Mouse (Mus musculus) olfactory bulb, adult 2 months (tissue): ENCODE data around the gene Cxcl10. TPM values are rescaled to one million over a fixed set of nuclear protein-coding genes. Genes with fewer than 3 reads are reported as not detected.

Source experiments
- H3K27ac ChIP-seq: fragments of 200-500 bp; 2 replicates; pipeline ENCODE4 v1.5.1; 2012; ENCODE audit warnings: low read depth, low read length; ENCODE audit not compliant: insufficient read depth
- H3K4me1 ChIP-seq: fragments of 200-500 bp; 2 replicates; pipeline ENCODE4 v1.6.1; 2012; ENCODE audit warnings: low read length; ENCODE audit not compliant: control insufficient read depth, insufficient read depth
- H3K4me3 ChIP-seq: fragments of 200-500 bp; 2 replicates; pipeline ENCODE4 v1.5.1; 2012; ENCODE audit warnings: mild to moderate bottlenecking, low read depth, low read length, moderate library complexity; ENCODE audit not compliant: insufficient read depth
- CTCF ChIP-seq: fragments of 200-500 bp; IDR thresholded peaks from 2 replicates; pipeline ENCODE4 v1.5.1; 2012; ENCODE audit warnings: low read depth, mild to moderate bottlenecking, low read length, moderate library complexity; ENCODE audit not compliant: insufficient read depth
- POLR2A ChIP-seq: fragments of 200-500 bp; IDR thresholded peaks from 2 replicates; pipeline ENCODE4 v1.6.1; 2012; ENCODE audit warnings: mild to moderate bottlenecking, low read depth, low read length, moderate library complexity; ENCODE audit not compliant: insufficient read depth
- WGBS: fragments of 180-500 bp; shearing (Covaris S2); methylation state at CpG from one replicate; pipeline ENCODE4 v1.1.7; 2018; 5-methylcytosine and 5-hydroxymethylcytosine counted together
- polyA plus RNA-seq: library from polyadenylated mRNA; stranded (reverse); fragments of >200 nt; gene quantifications from 2 replicates; pipeline ENCODE4 v1.2.4, GENCODE M21; 2012; ENCODE audit warnings: low replicate concordance; ENCODE audit not compliant: missing spikeins, insufficient read depth, insufficient read length

The Cxcl10 gene
- polyA plus RNA-seq, 1 experiment: not detected

DNA sequence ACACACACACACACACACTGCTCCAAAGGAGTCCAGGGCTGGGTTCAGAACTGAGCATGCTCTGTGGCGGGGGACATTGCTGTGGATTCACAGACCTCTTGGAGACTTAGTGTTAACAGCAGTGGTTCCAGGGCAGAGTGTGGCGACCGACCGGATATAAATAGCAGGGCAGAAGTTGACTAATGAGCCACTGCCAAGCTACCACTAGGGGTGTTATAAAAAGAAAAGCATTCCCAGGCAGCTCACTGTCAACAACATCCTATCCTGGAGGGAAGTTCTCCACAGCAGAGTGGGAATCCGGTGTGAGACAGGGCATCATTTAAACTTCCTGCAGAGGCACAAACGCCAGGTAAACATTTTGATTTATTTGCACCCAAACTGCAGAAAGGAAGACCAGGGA is 38.0 kb upstream of the Cxcl10 start:
- peaks cover 3% of the 10 kb centered on the region; the same call in 1 of the 2 replicates for H3K4me1 ChIP-seq
- WGBS: 30% methylated on average over 6 of the region's 6 CpGs
- H3K4me3 ChIP-seq: no peak overlapping the region
- no peak overlapping the region for H3K27ac ChIP-seq
- TF ChIP-seq CTCF (no peak), POLR2A (no peak)

DNA sequence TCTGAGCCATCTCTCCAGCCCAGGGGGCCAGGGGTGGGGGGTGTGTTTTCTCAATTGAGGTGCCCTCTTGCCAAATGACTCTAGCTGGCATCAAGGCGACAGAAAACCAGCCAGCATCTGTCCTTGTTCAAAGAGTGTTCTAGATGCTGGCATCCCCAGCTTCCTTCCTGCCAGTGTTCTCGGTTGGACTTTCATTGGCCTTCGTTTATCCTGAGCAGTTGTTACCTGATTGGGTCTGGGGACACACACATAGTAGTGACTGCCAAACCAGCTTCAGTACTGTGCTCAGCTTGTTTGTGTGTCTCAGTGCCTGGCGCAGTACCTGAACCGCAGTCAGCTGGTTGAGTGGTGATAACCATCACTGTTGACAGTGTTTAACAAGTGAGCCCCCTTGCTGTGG is 37.4 kb upstream of the Cxcl10 start:
- WGBS: 76% methylated on average over 5 of the region's 5 CpGs
- Histone ChIP-seq H3K4me3 (no peak overlapping the region), H3K27ac (no peak overlapping the region), H3K4me1 (peaks cover 3% of the 10 kb centered on the region; the same call in 1 of the 2 replicates)
- TF ChIP-seq POLR2A (no peak), CTCF (no peak)

DNA sequence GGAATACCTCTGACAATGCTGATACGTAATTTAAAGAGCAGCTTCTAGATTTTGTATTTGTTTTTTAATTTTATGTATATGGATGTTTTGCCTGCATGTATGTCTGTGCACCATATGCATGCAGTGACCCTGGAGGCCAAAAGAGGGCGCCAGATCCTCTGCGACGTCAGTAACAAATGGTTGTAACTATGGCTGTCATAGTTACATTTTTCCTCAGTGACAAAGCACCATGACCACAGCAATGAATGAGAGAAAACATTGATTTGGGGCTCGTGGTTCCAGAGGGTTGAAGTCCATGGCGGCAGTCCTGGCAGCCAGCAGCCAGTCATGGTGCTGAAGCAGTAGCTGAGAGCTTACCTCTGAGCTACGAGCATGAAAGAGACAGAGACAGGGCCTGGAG is 36.2 kb upstream of the Cxcl10 start:
- Histone ChIP-seq H3K27ac (no peak overlapping the region), H3K4me1 (peaks cover 3% of the 10 kb centered on the region; the same call in 1 of the 2 replicates), H3K4me3 (no peak overlapping the region)
- TF ChIP-seq POLR2A: no peak
- TF ChIP-seq CTCF: no peak
- 55% methylated on average over 7 of the region's 7 CpGs for WGBS

DNA sequence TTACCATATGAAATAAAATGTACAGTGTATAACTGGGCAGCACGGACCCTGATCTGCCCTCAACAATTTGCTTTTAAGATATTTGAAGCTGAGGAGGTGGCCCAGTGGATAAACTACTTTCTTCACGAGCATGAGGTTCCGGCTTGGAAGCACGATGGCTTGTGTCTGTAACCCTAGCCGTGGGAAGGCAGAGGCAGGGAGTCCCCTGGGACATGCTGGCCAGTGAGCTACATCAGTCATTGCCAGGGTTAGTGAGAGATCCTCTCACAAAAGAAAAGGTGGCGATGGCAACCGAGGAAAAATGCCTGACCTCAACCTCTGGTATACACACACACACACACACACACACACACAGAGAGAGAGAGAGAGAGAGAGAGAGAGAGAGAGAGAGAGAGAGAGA is 35.1 kb upstream of the Cxcl10 start:
- no peak overlapping the region for H3K4me3 ChIP-seq
- H3K27ac ChIP-seq: no peak overlapping the region
- peaks cover 3% of the 10 kb centered on the region; the same call in 1 of the 2 replicates for H3K4me1 ChIP-seq
- WGBS: 71% methylated on average over 7 of the region's 7 CpGs
- TF ChIP-seq CTCF: no peak
- no peak for TF ChIP-seq POLR2A

DNA sequence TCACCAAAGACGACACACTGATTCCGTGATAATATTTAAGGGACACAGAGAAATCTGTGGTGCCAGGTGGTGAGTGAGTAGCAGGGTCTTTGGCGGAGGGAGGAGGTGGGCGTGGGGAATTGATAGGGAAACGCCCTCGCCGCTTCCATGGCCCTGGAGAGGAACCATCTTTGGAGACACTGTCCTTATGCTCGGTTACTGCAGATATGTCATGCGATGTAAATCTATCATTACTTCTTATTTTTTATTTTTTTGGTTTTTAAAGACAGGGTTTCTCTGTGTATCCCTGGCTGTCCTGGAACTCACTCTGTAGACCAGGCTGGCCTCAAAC is 33.6 kb upstream of the Cxcl10 start:
- peaks cover 3% of the 10 kb centered on the region; the same call in 1 of the 2 replicates for H3K4me1 ChIP-seq
- WGBS: 59% methylated on average over 9 of the region's 9 CpGs
- H3K27ac ChIP-seq: no peak overlapping the region

DNA sequence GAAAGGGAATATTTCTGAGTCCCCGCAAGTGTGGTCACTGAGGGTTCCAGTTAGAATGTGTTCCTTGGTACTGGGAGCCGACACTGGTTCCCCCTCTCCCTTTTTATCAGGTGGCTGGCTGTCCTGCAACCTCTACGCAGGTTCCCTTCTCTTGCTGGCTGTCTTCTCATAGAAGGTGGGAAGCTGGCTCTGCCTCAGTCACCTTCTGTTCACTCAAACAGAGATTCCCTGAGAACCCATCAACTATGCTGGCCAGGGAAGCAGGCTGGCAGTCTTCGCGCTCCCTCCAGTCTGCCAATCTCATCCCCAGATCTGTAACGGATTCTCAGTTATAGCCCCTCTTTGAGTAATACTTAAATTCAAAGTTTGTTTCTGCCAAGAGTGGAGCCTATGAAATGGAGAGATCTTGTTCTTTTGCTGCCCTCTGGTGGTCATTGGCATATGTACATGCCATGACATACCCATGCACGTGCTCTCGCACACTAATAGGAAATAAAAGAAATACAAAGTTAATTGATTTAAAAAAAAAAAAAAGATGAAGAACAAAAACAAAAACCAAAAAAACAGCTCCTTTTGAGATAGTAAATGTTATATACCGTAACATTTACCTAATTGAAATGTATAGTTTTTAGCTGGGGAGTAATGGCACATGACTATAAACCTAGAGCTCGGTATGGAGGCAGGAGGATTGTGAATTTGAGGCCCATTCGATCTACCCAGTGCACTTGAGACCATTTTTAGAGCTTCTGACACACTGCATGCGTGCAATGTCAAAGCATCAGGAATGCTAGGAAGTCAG is 33.1 kb upstream of the Cxcl10 start:
- Histone ChIP-seq H3K4me3 (no peak overlapping the region), H3K27ac (no peak overlapping the region), H3K4me1 (peaks cover 3% of the 10 kb centered on the region; the same call in 1 of the 2 replicates)
- WGBS: 30% methylated on average over 12 of the region's 12 CpGs
- TF ChIP-seq CTCF (no peak), POLR2A (no peak)

More for the DNA sequence above, 33.6 kb upstream of the Cxcl10 start:
- no peak overlapping the region for H3K4me3 ChIP-seq
- no peak for TF ChIP-seq CTCF
- TF ChIP-seq POLR2A: no peak

DNA sequence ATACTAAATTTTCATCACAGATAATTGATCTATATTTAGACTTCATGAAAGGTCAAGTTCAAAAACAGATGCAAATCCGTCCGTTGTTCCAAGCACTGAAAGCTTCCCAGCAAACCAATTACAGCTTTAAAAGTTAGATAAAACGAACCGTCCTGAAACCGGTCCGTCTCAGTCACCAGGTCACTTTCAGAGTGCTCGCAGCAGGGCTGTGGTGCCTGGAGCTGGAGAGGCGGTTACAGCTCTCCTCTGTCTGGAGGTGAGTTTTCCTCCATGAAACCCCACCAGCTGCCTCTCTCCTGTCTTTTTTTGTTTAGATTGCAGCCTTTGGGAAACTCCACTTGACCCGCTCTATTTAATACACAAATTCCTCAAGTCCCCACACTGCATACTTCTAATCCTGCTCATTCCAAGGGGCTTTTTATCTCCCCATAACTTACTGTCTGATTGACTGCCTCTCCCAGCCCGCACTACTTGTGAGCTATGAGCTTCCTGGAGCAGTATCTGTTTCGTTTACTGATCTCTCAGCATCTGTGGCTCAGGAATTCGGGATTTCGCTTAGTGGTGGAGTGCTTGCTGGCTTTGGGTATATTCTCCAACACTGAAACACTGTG is 28.2 kb upstream of the Cxcl10 start:
- TF ChIP-seq POLR2A: no peak
- Histone ChIP-seq H3K4me1 (no peaks in the 10 kb centered on the region), H3K4me3 (no peak overlapping the region), H3K27ac (no peak overlapping the region)
- WGBS: 31% methylated on average over 13 of the region's 13 CpGs

DNA sequence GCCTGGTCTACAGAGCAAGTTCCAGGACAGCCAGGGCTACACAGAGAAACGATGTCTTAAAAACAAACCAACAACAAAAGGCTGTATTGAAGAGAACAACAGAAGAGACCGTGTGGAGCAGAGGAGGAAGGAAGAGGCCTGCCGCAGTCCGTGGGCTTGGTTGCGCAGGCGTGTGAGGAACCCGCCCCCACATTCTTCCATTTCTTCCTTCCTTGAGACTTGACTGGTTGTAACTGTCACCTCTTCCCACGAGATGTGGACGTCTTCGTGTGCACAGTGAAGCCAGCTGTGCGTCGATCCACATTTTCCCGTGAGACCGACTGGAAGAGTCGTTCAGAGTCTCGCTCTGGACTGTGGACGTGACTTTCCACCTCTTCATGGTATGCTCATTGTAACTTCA is 26.7 kb upstream of the Cxcl10 start:
- H3K4me3 ChIP-seq: no peak overlapping the region
- H3K4me1 ChIP-seq: peaks cover 4% of the 10 kb centered on the region; the same call in 1 of the 2 replicates
- WGBS: 91% methylated on average over 17 of the region's 17 CpGs
- no peak overlapping the region for H3K27ac ChIP-seq
- TF ChIP-seq CTCF: no peak
- no peak for TF ChIP-seq POLR2A

DNA sequence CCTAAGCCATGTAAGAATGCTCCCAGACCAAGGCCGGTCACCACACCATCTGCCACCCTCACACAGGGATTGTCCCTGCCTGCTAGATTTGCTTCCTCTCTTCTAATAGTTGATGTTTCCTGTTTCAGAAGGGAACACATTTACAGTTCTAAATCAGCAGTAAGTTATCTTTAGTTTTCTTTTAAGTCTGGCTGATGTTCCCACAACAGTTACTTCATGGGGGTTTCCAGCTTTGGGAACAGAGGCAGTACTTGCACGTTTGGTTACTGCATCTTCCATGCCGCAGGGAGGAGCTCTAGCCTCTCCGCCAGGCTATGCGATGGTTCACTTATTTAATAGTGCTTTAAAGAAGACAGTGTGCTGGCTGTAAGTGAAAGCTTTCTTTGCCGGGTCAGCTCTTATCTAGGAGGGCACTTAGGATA is 26.0 kb upstream of the Cxcl10 start:
- H3K4me1 ChIP-seq: peaks cover 4% of the 10 kb centered on the region; the same call in 1 of the 2 replicates
- H3K27ac ChIP-seq: no peak overlapping the region
- TF ChIP-seq CTCF (no peak), POLR2A (no peak)
- H3K4me3 ChIP-seq: no peak overlapping the region
- WGBS: 84% methylated on average over 6 of the region's 6 CpGs
